Mouse (Mus musculus) heart, embryonic 15.5 days (tissue): ENCODE results near the gene Sftpa1. TPM values are rescaled to one million over a fixed set of nuclear protein-coding genes. Genes with fewer than 3 reads are reported as not detected.

Experiments
- ATAC-seq: fragments of 200-750 bp; cut with Nextera tagmentation; replicated peaks from 2 replicates; pipeline ENCODE4 v1.8.0; 2017; ENCODE audit warnings: low read depth, moderate TSS enrichment; ENCODE audit not compliant: insufficient number of reproducible peaks, insufficient read depth, low FRiP score
- H3K27ac ChIP-seq: fragments of 300-500 bp; sonication (generic); 2 replicates; pipeline ENCODE4 v1.5.1; 2015; ENCODE audit warnings: mild to moderate bottlenecking, inconsistent platforms
- H3K27me3 ChIP-seq: fragments of 300-500 bp; sonication (generic); 2 replicates; pipeline ENCODE4 v1.6.1; 2015; ENCODE audit warnings: inconsistent platforms
- H3K36me3 ChIP-seq: fragments of 300-500 bp; sonication (generic); 2 replicates; pipeline ENCODE4 v1.6.1; 2015; ENCODE audit warnings: mild to moderate bottlenecking, inconsistent platforms
- H3K4me1 ChIP-seq: fragments of 300-500 bp; sonication (generic); replicated peaks from 2 replicates; pipeline ENCODE4 v1.6.1; 2015; ENCODE audit warnings: inconsistent platforms
- H3K4me2 ChIP-seq: fragments of 300-500 bp; sonication (generic); 2 replicates; pipeline ENCODE4 v1.6.1; 2015; ENCODE audit warnings: inconsistent platforms, mild to moderate bottlenecking, moderate library complexity
- H3K4me3 ChIP-seq: fragments of 300-500 bp; sonication (generic); 2 replicates; pipeline ENCODE4 v1.5.1; 2015; ENCODE audit warnings: mild to moderate bottlenecking, inconsistent platforms
- H3K9ac ChIP-seq: fragments of 300-500 bp; sonication (generic); 2 replicates; pipeline ENCODE4 v1.6.1; 2015; ENCODE audit warnings: mild to moderate bottlenecking, inconsistent platforms
- H3K9me3 ChIP-seq: fragments of 300-500 bp; sonication (generic); replicated peaks from 2 replicates; pipeline ENCODE4 v1.6.1; 2016; ENCODE audit warnings: inconsistent platforms
- WGBS: fragments of 180-500 bp; shearing (Covaris S2); methylation state at CpG from one replicate; pipeline ENCODE4 v1.1.7; 2015; ENCODE audit warnings: mixed read lengths; 5-methylcytosine and 5-hydroxymethylcytosine counted together
- polyA plus RNA-seq: library from polyadenylated mRNA; unstranded; fragments of >200 nt; fragmentation: Nextera tagmentation; extraction: Ambion mirVana; gene quantifications from 2 replicates; pipeline ENCODE4 v1.2.1, GENCODE M21; 2015

Gene Sftpa1
- polyA plus RNA-seq, 1 experiment from 2014 or later, result 2.3 TPM

DNA sequence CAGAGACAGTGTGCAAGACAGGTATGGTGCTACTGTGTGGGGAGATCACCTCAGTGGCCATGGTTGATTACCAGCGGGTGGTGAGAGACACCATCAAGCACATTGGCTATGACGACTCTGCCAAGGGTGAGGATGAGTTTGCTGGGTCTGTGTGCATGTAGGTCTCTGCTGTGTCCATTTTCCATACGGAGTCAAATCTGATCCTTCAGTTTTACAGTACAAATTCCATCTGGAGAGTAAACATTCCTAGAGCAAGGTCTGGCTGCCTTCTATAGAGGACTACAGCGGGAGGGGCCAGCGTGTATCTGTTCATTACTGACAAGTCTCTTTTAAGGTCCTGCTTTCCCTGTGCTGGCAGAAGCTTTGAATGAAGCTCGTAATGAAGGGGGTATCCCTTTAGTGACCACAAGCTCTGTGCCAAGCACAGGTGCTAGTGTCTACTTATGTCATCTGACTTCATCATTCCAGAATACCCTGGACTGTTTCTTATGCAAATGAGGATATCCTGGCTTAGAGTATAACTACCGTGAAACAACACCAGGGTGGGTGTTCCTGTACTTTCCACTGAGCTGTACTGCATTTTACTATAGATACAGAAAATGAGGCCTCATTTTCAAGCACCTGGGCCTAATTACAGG lies 20.4 kb upstream of the Sftpa1 start:
- H3K4me2 ChIP-seq, result no peak overlapping the region
- no peaks in the 10 kb centered on the region for H3K4me1 ChIP-seq
- no peak overlapping the region for H3K9ac ChIP-seq
- H3K27me3 ChIP-seq, result no peaks in the 10 kb centered on the region
- no peak overlapping the region for H3K4me3 ChIP-seq
- H3K27ac ChIP-seq, result no peak overlapping the region
- H3K9me3 ChIP-seq, result no peaks in the 10 kb centered on the region
- 76% methylated on average over 7 of the region's 7 CpGs for WGBS
- ATAC-seq, result no peak
- H3K36me3 ChIP-seq, result no peaks in the 10 kb centered on the region

DNA sequence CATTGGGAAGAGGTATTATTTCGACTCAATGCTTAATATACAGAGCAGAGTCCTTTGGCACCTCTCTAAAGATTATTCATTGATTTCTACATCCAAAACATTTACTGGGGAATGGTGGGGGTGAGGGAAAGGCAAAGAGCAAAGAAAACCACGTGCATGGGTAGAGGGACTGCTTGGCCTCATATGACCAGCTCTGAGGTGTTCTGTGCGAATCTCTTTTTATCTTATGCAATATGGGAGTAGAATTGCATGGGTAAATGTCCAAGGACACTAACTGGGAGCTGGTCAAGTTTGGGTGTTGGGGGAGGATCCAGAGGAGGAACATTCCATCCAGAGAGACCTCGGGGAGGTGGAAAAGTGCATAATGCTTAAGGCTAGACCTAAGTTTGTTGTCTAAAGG lies 18.6 kb upstream of the Sftpa1 start:
- Histone ChIP-seq H3K4me1 (peaks cover 5% of the 10 kb centered on the region), H3K27me3 (no peaks in the 10 kb centered on the region), H3K27ac (no peak overlapping the region), H3K9ac (no peak overlapping the region), H3K4me2 (no peak overlapping the region), H3K9me3 (no peaks in the 10 kb centered on the region), H3K4me3 (no peak overlapping the region), H3K36me3 (no peaks in the 10 kb centered on the region)
- ATAC-seq, result no peak
- WGBS, result 75% methylated on average over 4 of the region's 4 CpGs

DNA sequence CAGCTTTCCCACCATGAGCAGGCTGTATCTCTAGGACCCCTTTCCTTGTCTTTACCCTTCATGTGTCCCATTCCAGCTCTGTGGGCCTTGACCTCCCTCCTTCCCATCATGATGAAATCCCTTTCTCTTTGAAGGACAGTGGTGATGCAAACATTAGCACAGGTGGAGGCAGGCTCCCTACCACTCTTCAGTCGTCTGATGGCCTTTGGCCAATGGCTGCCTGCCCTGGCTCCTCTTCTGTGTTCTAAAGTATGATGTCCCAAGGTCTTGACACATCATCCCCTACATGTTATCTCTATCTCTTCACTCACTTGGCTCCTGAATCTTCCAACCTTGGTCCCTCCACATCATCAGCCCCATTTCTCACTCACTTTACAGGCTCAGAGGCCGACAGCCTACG lies 15.3 kb upstream of the Sftpa1 start:
- Histone ChIP-seq H3K27me3 (no peaks in the 10 kb centered on the region), H3K4me3 (no peak overlapping the region), H3K4me2 (no peak overlapping the region), H3K9me3 (no peaks in the 10 kb centered on the region), H3K4me1 (peaks cover 10% of the 10 kb centered on the region), H3K36me3 (no peaks in the 10 kb centered on the region), H3K9ac (no peak overlapping the region), H3K27ac (no peak overlapping the region)
- 67% methylated on average over 3 of the region's 3 CpGs for WGBS
- ATAC-seq, result no peak

DNA sequence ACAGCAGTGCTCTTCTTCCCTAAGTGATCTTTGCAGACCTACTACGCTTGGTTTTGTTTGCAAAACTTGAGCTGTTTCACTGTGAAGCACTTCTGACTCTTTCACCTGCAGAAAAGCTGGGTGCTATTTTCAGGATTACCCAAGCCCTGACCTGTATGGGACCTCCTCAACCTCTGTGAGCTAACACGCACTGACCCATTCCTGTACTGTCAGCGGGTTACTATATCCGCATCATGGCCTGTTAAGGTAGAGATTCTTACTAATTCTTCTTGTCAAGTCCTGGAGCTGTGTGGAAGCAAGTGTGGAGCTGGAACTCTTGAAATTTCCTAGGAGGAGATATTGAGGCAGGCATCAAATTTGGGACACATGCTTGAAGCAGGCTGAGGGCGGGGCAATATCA lies 6.9 kb upstream of the Sftpa1 start:
- no peak for ATAC-seq
- 78% methylated on average over 5 of the region's 5 CpGs for WGBS
- Histone ChIP-seq H3K4me2 (no peak overlapping the region), H3K9me3 (no peaks in the 10 kb centered on the region), H3K4me3 (no peak overlapping the region), H3K9ac (no peak overlapping the region), H3K27me3 (no peaks in the 10 kb centered on the region), H3K4me1 (no peaks in the 10 kb centered on the region), H3K27ac (no peak overlapping the region), H3K36me3 (no peaks in the 10 kb centered on the region)

- Histone ChIP-seq H3K9ac (no peak overlapping the region), H3K36me3 (no peaks in the 10 kb centered on the region), H3K4me1 (no peaks in the 10 kb centered on the region), H3K4me3 (no peak overlapping the region), H3K27ac (no peak overlapping the region), H3K9me3 (no peaks in the 10 kb centered on the region), H3K4me2 (no peak overlapping the region), H3K27me3 (no peaks in the 10 kb centered on the region)
- 16% methylated on average over 4 of the region's 4 CpGs for WGBS
- no peak for ATAC-seq
These were observed 3.6 kb upstream of the Sftpa1 start for GRCm38 (mm10) chr14:41127997-41128396.

GRCm38 (mm10) chr14:41137006-41137405 lies 5.4 kb downstream of the Sftpa1 start:
- no peak overlapping the region for H3K27ac ChIP-seq
- no peak for ATAC-seq

GRCm38 (mm10) chr14:41140686-41141085 lies 9.1 kb downstream of the Sftpa1 start:
- Histone ChIP-seq H3K27me3 (no peaks in the 10 kb centered on the region), H3K27ac (no peak overlapping the region), H3K36me3 (no peaks in the 10 kb centered on the region), H3K4me2 (no peak overlapping the region), H3K9me3 (no peaks in the 10 kb centered on the region), H3K4me1 (no peaks in the 10 kb centered on the region), H3K4me3 (no peak overlapping the region), H3K9ac (no peak overlapping the region)
- no peak for ATAC-seq
- WGBS, result 88% methylated on average over 1 of the region's 1 CpGs

More at GRCm38 (mm10) chr14:41137006-41137405, 5.4 kb downstream of the Sftpa1 start:
- Histone ChIP-seq H3K27me3 (no peaks in the 10 kb centered on the region), H3K36me3 (no peaks in the 10 kb centered on the region), H3K9ac (no peak overlapping the region), H3K4me1 (no peaks in the 10 kb centered on the region), H3K4me2 (no peak overlapping the region), H3K4me3 (no peak overlapping the region), H3K9me3 (no peaks in the 10 kb centered on the region)

DNA sequence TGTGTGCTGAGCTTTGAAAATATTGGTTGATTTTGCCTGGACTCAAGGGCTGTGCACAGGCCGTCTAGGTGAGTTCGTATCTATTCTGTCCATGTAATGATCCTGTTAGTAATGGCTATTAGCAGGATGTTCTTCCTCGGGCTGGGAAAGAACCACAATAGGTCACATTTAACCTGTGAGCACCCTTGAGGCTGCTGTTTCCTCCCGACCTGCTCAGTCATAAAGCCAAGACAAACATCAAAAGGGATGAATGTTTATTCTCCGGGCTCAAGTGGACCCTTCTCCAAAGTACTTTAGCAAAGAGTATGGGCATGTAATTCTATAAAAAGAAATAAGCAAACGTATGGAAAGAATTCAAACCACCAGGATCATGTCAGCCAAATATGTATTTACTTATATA lies 14.5 kb downstream of the Sftpa1 start:
- H3K4me1 ChIP-seq, result no peaks in the 10 kb centered on the region
- H3K9ac ChIP-seq, result no peak overlapping the region
- no peaks in the 10 kb centered on the region for H3K27me3 ChIP-seq
- H3K36me3 ChIP-seq, result no peaks in the 10 kb centered on the region
- H3K4me3 ChIP-seq, result no peak overlapping the region
- ATAC-seq, result no peak
- H3K4me2 ChIP-seq, result no peak overlapping the region
- no peaks in the 10 kb centered on the region for H3K9me3 ChIP-seq
- WGBS, result 48% methylated on average over 6 of the region's 6 CpGs
- H3K27ac ChIP-seq, result no peak overlapping the region

DNA sequence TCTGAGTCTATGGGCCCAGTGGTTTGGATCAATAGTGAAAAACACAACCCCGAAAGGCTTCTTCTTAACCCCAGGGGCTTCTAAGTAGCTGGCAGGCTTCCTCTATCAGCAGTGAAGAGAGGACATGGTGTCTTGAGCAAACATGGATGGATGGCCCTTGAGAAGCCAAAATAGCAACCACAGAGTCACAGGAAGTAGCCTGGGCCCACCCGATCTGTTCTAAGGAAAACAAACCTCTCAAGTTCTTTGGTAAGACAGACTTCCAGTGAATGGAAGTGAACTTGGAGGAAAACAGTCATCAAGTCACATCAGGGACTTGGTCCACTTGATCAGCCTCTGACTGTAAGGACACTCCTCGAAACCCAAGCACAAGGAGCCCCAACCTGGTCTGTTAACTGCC lies 15.3 kb downstream of the Sftpa1 start:
- H3K27me3 ChIP-seq, result no peaks in the 10 kb centered on the region
- H3K36me3 ChIP-seq, result no peaks in the 10 kb centered on the region
- no peak overlapping the region for H3K27ac ChIP-seq
- H3K9me3 ChIP-seq, result no peaks in the 10 kb centered on the region
- no peak for ATAC-seq
- no peak overlapping the region for H3K4me2 ChIP-seq
- H3K9ac ChIP-seq, result no peak overlapping the region
- H3K4me1 ChIP-seq, result no peaks in the 10 kb centered on the region
- no peak overlapping the region for H3K4me3 ChIP-seq
- 68% methylated on average over 3 of the region's 3 CpGs for WGBS

DNA sequence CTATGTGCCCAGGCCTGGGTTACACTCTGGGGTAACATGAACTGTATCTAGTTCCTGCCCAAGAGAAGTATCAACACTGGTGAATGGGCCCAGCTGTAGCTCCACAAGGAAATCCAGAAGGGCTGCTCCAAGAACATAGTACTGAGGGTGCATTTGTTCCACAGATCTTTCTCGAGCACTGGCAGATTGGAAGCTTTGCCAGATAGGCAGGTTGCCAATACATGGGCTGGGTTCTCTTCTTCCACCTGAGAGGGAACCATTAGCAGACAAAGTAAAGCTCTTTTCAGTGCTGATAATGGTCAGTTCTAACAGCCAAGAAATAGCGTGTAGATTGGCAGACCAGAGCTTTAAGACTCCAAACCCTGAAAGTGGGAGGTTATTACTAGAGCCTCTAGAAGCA lies 15.8 kb downstream of the Sftpa1 start:
- H3K4me2 ChIP-seq, result no peak overlapping the region
- no peak overlapping the region for H3K27ac ChIP-seq
- no peak for ATAC-seq
- no peak overlapping the region for H3K4me3 ChIP-seq
- H3K27me3 ChIP-seq, result no peaks in the 10 kb centered on the region
- no peaks in the 10 kb centered on the region for H3K36me3 ChIP-seq
- no peak overlapping the region for H3K9ac ChIP-seq
- no peaks in the 10 kb centered on the region for H3K9me3 ChIP-seq
- H3K4me1 ChIP-seq, result no peaks in the 10 kb centered on the region
- 40% methylated on average over 2 of the region's 2 CpGs for WGBS

- ATAC-seq, result no peak
These were observed 19.8 kb downstream of the Sftpa1 start, which contains the start of gene Mbl1 for GRCm38 (mm10) chr14:41151220-41151898. Gene Mbl1, plus strand, starts transcription at chr14:41151458.

GRCm38 (mm10) chr14:41160076-41160475 lies 28.5 kb downstream of the Sftpa1 start:
- H3K36me3 ChIP-seq, result no peaks in the 10 kb centered on the region
- no peak overlapping the region for H3K27ac ChIP-seq
- ATAC-seq, result no peak
- H3K4me3 ChIP-seq, result no peak overlapping the region
- 69% methylated on average over 4 of the region's 4 CpGs for WGBS
- no peak overlapping the region for H3K9ac ChIP-seq
- H3K9me3 ChIP-seq, result no peaks in the 10 kb centered on the region
- H3K27me3 ChIP-seq, result no peaks in the 10 kb centered on the region
- H3K4me2 ChIP-seq, result no peak overlapping the region
- no peaks in the 10 kb centered on the region for H3K4me1 ChIP-seq

More at GRCm38 (mm10) chr14:41151220-41151898, 19.8 kb downstream of the Sftpa1 start, which contains the start of gene Mbl1:
- H3K36me3 ChIP-seq, result no peaks in the 10 kb centered on the region
- H3K9me3 ChIP-seq, result no peaks in the 10 kb centered on the region
- H3K27me3 ChIP-seq, result no peaks in the 10 kb centered on the region
- no peak within 1 kb of the TSS for H3K4me2 ChIP-seq
- WGBS, result 77% methylated on average over 7 of the region's 7 CpGs
- H3K9ac ChIP-seq, result no peak within 1 kb of the TSS
- H3K27ac ChIP-seq, result no peak within 1 kb of the TSS
- H3K4me3 ChIP-seq, result no peak within 1 kb of the TSS
- H3K4me1 ChIP-seq, result no peaks in the 10 kb centered on the region
